1 mouse cellular context compared by ENCODE assay signal in genomic region chr7:135490500-135490886, GRCm38 (mm10).
TF ChIP-seq lines count a peak whose summit lies in the region.

No protein-coding gene starts in this region.

TF ChIP-seq in CH12.LX, 34 proteins besides CTCF, POLR2A, EP300 and RAD21 (continued from another document):
- TF ChIP-seq CHD1 (IDR thresholded peaks at IDR 0.05; ENCODE audit: low read depth, low read length): no peak
- no peak for TF ChIP-seq MAZ (IDR thresholded peaks at IDR 0.05; ENCODE audit: low read depth, low read length)
- TF ChIP-seq MXI1 (IDR thresholded peaks at IDR 0.05; ENCODE audit: low read depth, low read length): no peak; the same call in 1 of the 2 replicates
- no peak for TF ChIP-seq NRF1 (IDR thresholded peaks at IDR 0.05; ENCODE audit: low read depth, low read length)
TF ChIP-seq in CH12.LX: peak in this region for 10.
